Comparison of ENCODE assay signal across 8 mouse cellular contexts in genomic region chr11:96937549-96938425, GRCm38 (mm10). TPM values are rescaled to one million over a fixed set of nuclear protein-coding genes. Genes with fewer than 3 reads are reported as not detected.
DNase-seq lines count a peak whose midpoint lies in the region; ATAC-seq and TF ChIP-seq lines count a peak whose summit lies in the region.

No protein-coding gene starts in this region.

- H3K4me1 ChIP-seq in bone marrow, adult 2 months (ENCODE audit: control insufficient read depth, insufficient read depth, low read length) = no peaks in the 10 kb centered on the region; the same call in 1 of the 2 replicates
- H3K4me1 ChIP-seq in kidney, postnatal 0 days (replicated peaks; ENCODE audit: insufficient read depth, low read length) = 0 out of 2 replicates have a peak, but pooled peaks cover 4% of the 10 kb centered on the region

- no peaks in the 10 kb centered on the region for H3K9me3 ChIP-seq in kidney, postnatal 0 days (replicated peaks; ENCODE audit: low read length)

- H3K36me3 ChIP-seq in kidney, postnatal 0 days (ENCODE audit: insufficient read depth, low read length) = no peaks in the 10 kb centered on the region

- no peak overlapping the region for H3K9ac ChIP-seq in kidney, postnatal 0 days (ENCODE audit: low read depth, low read length)

- no peak for TF ChIP-seq POLR2A in bone marrow, adult 2 months (IDR thresholded peaks at IDR 0.05; ENCODE audit: borderline replicate concordance, control insufficient read depth, low read depth, low read length)

- peak; percentile 88 for TF ChIP-seq CTCF in bone marrow, adult 2 months (IDR thresholded peaks at IDR 0.05; ENCODE audit: control insufficient read depth, insufficient read depth, low read length)
- peak; percentile 81 for TF ChIP-seq CTCF in kidney, postnatal 0 days (IDR thresholded peaks at IDR 0.05; ENCODE audit: low read depth)

- H3K27me3 ChIP-seq in kidney, postnatal 0 days (ENCODE audit: insufficient read depth, low read length) = no peaks in the 10 kb centered on the region

- ATAC-seq in kidney, postnatal 0 days (replicated peaks; ENCODE audit: low FRiP score, low read depth) = peak; percentile 83
- ATAC-seq in megakaryocyte, adult 5-6 weeks (ENCODE audit: poor library complexity, severe bottlenecking) = peak; percentile 77

- DNase-seq in ovary, adult 18-20 months (ENCODE audit: low spot score) = peak; percentile 82
- DNase-seq in ovary, postnatal 10 days (ENCODE audit: low spot score) = no peak
- DNase-seq in gastrocnemius, postnatal 25 days = peak; percentile 55
- peak; percentile 77 for DNase-seq in kidney, postnatal 0 days (ENCODE audit: low spot score)
- peak; percentile 74 for DNase-seq in testis, postnatal 14 days (ENCODE audit: low spot score)
- no peak for DNase-seq in thymus, postnatal 4 days

- no peak overlapping the region for H3K4me2 ChIP-seq in kidney, postnatal 0 days (ENCODE audit: low read length)

- WGBS in bone marrow, adult 2 months = 56% methylated on average over 10 of the region's 10 CpGs
- 33% methylated on average over 10 of the region's 10 CpGs for WGBS in kidney, postnatal 0 days

- no peak overlapping the region for H3K4me3 ChIP-seq in bone marrow, adult 2 months (replicated peaks; ENCODE audit: control insufficient read depth, low read depth, low read length)
- no peak overlapping the region for H3K4me3 ChIP-seq in kidney, postnatal 0 days (replicated peaks; ENCODE audit: low read depth, low read length)

- no peak overlapping the region for H3K27ac ChIP-seq in bone marrow, adult 2 months (ENCODE audit: control insufficient read depth, insufficient read depth, low read depth, low read length, poor library complexity)
- peak overlapping the region; percentile 77 for H3K27ac ChIP-seq in kidney, postnatal 0 days

RNA-seq across cellular contexts. Expression of gene Pnpo, which starts 6.0 kb away (rescaled TPM):
- polyA plus RNA-seq in bone marrow, adult 2 months (2011; ENCODE audit: insufficient read depth, insufficient read length, low replicate concordance, missing spikeins) = 65.6 and 132 TPM in 2 replicates
- 1 to 10 TPM; 7.0 to 8.3 TPM for total RNA-seq in gastrocnemius, postnatal 25 days (2021)
- polyA plus RNA-seq in kidney, postnatal 0 days (2015; fragmentation: Nextera tagmentation; extraction: Ambion mirVana) = 31.7 and 33.2 TPM in 2 replicates
- 16.8 and 19.9 TPM in 2 replicates for total RNA-seq in megakaryocyte, adult 5-6 weeks (2015)
- total RNA-seq in megakaryocyte, adult 5-6 weeks (2017) = 29.1 and 32.8 TPM in 2 replicates

RNA-seq across cellular contexts. Expression of gene Prr15l, which starts 9.9 kb away (rescaled TPM):
- polyA plus RNA-seq in bone marrow, adult 2 months (2011; ENCODE audit: insufficient read depth, insufficient read length, low replicate concordance, missing spikeins) = not detected in 2 replicates
- total RNA-seq in gastrocnemius, postnatal 25 days (2021) = not detected
- polyA plus RNA-seq in kidney, postnatal 0 days (2015; fragmentation: Nextera tagmentation; extraction: Ambion mirVana) = 76.5 and 88.2 TPM in 2 replicates
- 0.07 TPM in 1 of 2 replicates, not detected in the other for total RNA-seq in megakaryocyte, adult 5-6 weeks (2015)
- 0.16 and 0.29 TPM in 2 replicates for total RNA-seq in megakaryocyte, adult 5-6 weeks (2017)

RNA-seq across cellular contexts. Expression of gene Cdk5rap3, which starts 21.5 kb away (rescaled TPM):
- 16.4 and 39.4 TPM in 2 replicates for polyA plus RNA-seq in bone marrow, adult 2 months (2011; ENCODE audit: insufficient read depth, insufficient read length, low replicate concordance, missing spikeins)
- total RNA-seq in gastrocnemius, postnatal 25 days (2021) = 10 to 100 TPM; 22.3 to 23.0 TPM
- polyA plus RNA-seq in kidney, postnatal 0 days (2015; fragmentation: Nextera tagmentation; extraction: Ambion mirVana) = 77.8 and 81.6 TPM in 2 replicates
- 17.5 and 21.1 TPM in 2 replicates for total RNA-seq in megakaryocyte, adult 5-6 weeks (2015)
- total RNA-seq in megakaryocyte, adult 5-6 weeks (2017) = 23.9 and 37.3 TPM in 2 replicates

RNA-seq across cellular contexts. Expression of gene Sp2, which starts 45.0 kb away (rescaled TPM):
- polyA plus RNA-seq in bone marrow, adult 2 months (2011; ENCODE audit: insufficient read depth, insufficient read length, low replicate concordance, missing spikeins) = 14.6 and 16.9 TPM in 2 replicates
- total RNA-seq in gastrocnemius, postnatal 25 days (2021) = 1 to 10 TPM; 8.9 to 9.0 TPM
- 16.3 and 16.4 TPM in 2 replicates for polyA plus RNA-seq in kidney, postnatal 0 days (2015; fragmentation: Nextera tagmentation; extraction: Ambion mirVana)
- total RNA-seq in megakaryocyte, adult 5-6 weeks (2015) = 45.7 and 46.6 TPM in 2 replicates
- 5.3 and 8.3 TPM in 2 replicates for total RNA-seq in megakaryocyte, adult 5-6 weeks (2017)

Comparison
In these comparisons a context has a peak if more than half of its experiments do, and no peak if none do; other contexts are left out.
1. DNase-seq: peak in ovary, adult 18-20 months (single experiment), gastrocnemius, postnatal 25 days (single experiment), kidney, postnatal 0 days (single experiment) and testis, postnatal 14 days (single experiment); none in ovary, postnatal 10 days (single experiment) and thymus, postnatal 4 days (single experiment).